Mouse (Mus musculus) kidney, adult 2 months (tissue): ENCODE results near the gene Slc50a1.

Experiments
- CTCF ChIP-seq: fragments of 200-500 bp; conservative IDR thresholded peaks from 2 replicates; pipeline ENCODE4 v1.5.1; 2011; ENCODE audit warnings: low read depth, mild to moderate bottlenecking, control low read depth, low read length, moderate library complexity, mixed read lengths; ENCODE audit not compliant: insufficient read depth, insufficient read length
- POLR2A ChIP-seq: fragments of 200-500 bp; IDR thresholded peaks from one replicate; pipeline ENCODE4 v1.6.1; 2011; ENCODE audit warnings: low read depth, low read length, control low read depth

DNA sequence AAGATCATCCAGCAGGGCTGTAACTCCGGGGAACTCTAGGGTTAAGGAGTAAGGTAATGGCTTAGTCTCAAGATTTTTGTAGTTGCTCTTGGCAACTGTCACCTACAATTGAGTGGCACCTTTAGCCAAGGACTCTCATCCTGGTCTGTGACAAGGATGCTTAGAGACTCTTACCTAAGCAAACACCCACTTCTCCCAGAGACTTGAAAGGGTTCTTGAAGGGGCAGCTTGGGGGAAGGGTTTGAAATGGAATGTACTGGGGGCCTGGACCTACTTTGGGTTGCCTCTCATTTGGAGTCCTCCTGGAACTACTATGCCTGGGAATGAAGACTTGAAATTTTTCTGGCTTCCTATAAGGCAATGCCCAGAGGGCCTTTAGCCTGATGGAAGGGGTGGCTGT is 52.1 kb downstream of the Slc50a1 start:
- TF ChIP-seq POLR2A: no peak
- no peak for TF ChIP-seq CTCF
